Mouse (Mus musculus) ES-E14 (cell line): ENCODE measurements around the gene Olfr1055.

ENCODE experiments used
- MAFK ChIP-seq: IDR thresholded peaks from 2 replicates; pipeline ENCODE4 v1.6.1; 2014; ENCODE audit warnings: mild to moderate bottlenecking, low read depth, low read length, inconsistent platforms; ENCODE audit not compliant: insufficient read depth
- ZC3H11A ChIP-seq: IDR thresholded peaks from 2 replicates; pipeline ENCODE4 v1.6.1; 2012; ENCODE audit warnings: low read depth, mild to moderate bottlenecking, inconsistent platforms, low read length, borderline replicate concordance

- TF ChIP-seq ZC3H11A, result no peak
- TF ChIP-seq MAFK, result no peak
Observed at GRCm38 (mm10) chr2:86350184-86350583, at the start of gene Olfr1055.
